Mouse (Mus musculus) Patski (cell line): ENCODE data around the gene Rmi2. TPM values are rescaled to one million over a fixed set of nuclear protein-coding genes. Genes with fewer than 3 reads are reported as not detected.

ENCODE experiments used
- ATAC-seq: fragments of 100-300 bp; one replicate; pipeline ENCODE4 v1.8.0; 2021
- CTCF ChIA-PET: fragments of 350-600 bp; sonication (Branson Sonifier 250); formaldehyde crosslinking; loops from one replicate; lab custom pipeline; 2022; ENCODE audit warnings: inconsistent platforms; lab: Charles Lee
- POLR2A ChIA-PET: fragments of 350-600 bp; sonication (Branson Sonifier 250); formaldehyde crosslinking; loops from one replicate; lab custom pipeline; 2022; ENCODE audit warnings: antibody characterized with exemption, inconsistent platforms; lab: Charles Lee
- DNase-seq: peaks from one replicate; pipeline ENCODE4 v3.0.0-alpha.2; 2011; ENCODE audit warnings: low read depth, low spot score
- H3K27me3 ChIP-seq: fragments of 371-371 bp; one replicate; pipeline ENCODE4 v1.5.1; 2021
- CTCF ChIP-seq: fragments of 100-300 bp; IDR thresholded peaks from one replicate; pipeline ENCODE4 v1.5.1; 2021
- in situ Hi-C: fragments of 300-500 bp; cut with MboI; formaldehyde crosslinking; loops from 3 replicates; pipeline ENCODE4 v1.11.1; 2018; ENCODE audit warnings: low pct_unique_long_range_greater_than_20kb, mixed read lengths
- polyA plus RNA-seq: library from polyadenylated mRNA; unstranded; gene quantifications from one replicate; pipeline ENCODE4 v1.2.3, GENCODE M21; 2021

Rmi2 gene
- polyA plus RNA-seq, 1 experiment from 2014 or later = 1.6 TPM

DNA sequence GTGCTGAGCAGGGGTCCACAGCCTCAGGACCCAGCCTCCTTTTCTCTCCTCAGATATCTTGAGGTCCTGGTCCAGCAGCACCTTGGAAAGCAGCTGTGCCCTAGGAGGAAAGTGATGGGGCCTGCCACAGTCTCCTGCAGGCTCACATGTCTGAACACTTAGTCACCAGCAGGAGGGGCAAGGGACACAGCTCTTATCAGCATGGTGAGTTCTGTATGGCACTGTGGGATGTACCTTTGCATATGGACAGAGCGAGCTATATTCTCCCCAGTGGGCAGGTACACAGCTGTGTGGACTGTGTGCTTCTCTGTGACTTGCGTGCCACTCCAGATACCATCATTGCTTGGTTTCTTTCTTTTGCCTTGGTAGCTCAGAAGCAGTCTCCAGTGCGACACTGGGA is 55.5 kb downstream of the Rmi2 start:
- ChIA-PET POLR2A (no interaction called here), CTCF (interaction anchor here (0.7 to 5.7 kb wide), 6 partner anchors 9 to 145 kb away, joined by 3 to 31 read pairs (median 4); no protein-coding TSS in a partner anchor)
- no peaks in the 10 kb centered on the region for H3K27me3 ChIP-seq
- no peak for DNase-seq
- no peak for ATAC-seq
- in situ Hi-C loops = loop anchor here (25.0 kb wide), 2 partner anchors 397 to 522 kb away; no protein-coding TSS in a partner anchor
- peak; percentile 63 for TF ChIP-seq CTCF

- ATAC-seq (no peak), DNase-seq (no peak)
- no peak for TF ChIP-seq CTCF
- H3K27me3 ChIP-seq = no peaks in the 10 kb centered on the region
- ChIA-PET POLR2A (interaction anchor here (0.6 to 1.0 kb wide), 2 partner anchors 100 to 141 kb away, joined by 3 to 4 read pairs; no protein-coding TSS in a partner anchor), CTCF (interaction anchor here (1.3 kb wide), 1 partner anchor 141 kb away, joined by 3 read pairs; no protein-coding TSS in a partner anchor)
- in situ Hi-C loops = loop anchor here (25.0 kb wide), 2 partner anchors 394 to 519 kb away; no protein-coding TSS in a partner anchor
These were observed 58.3 kb downstream of the Rmi2 start for GRCm38 (mm10) chr16:10893161-10893560.

- no peak for TF ChIP-seq CTCF
- ChIA-PET POLR2A (no interaction called here), CTCF (interaction anchor here (1.7 kb wide), 1 partner anchor 15 kb away, joined by 5 read pairs; no protein-coding TSS in a partner anchor)
- DNase-seq (no peak), ATAC-seq (no peak)
- in situ Hi-C loops = loop anchor here (5.0 to 25.0 kb wide), 3 partner anchors 51 to 516 kb away; no protein-coding TSS in a partner anchor
- no peaks in the 10 kb centered on the region for H3K27me3 ChIP-seq
These were observed 61.0 kb downstream of the Rmi2 start for GRCm38 (mm10) chr16:10895906-10896305.

GRCm38 (mm10) chr16:10897372-10897771 is 62.5 kb downstream of the Rmi2 start:
- ChIA-PET CTCF (no interaction called here), POLR2A (no interaction called here)
- TF ChIP-seq CTCF = no peak
- in situ Hi-C loops = loop anchor here (5.0 to 25.0 kb wide), 3 partner anchors 50 to 515 kb away; no protein-coding TSS in a partner anchor
- H3K27me3 ChIP-seq = no peaks in the 10 kb centered on the region
- ATAC-seq = peak; percentile 72
- peak; percentile 35 for DNase-seq

GRCm38 (mm10) chr16:10900736-10901135 is 65.9 kb downstream of the Rmi2 start:
- DNase-seq = no peak
- ChIA-PET POLR2A (no interaction called here), CTCF (interaction anchor here (1.0 kb wide), 1 partner anchor 10 kb away, joined by 3 read pairs; no protein-coding TSS in a partner anchor)
- ATAC-seq = no peak
- in situ Hi-C loops = no loop called here
- H3K27me3 ChIP-seq = no peaks in the 10 kb centered on the region
- TF ChIP-seq CTCF = no peak

- in situ Hi-C loops = no loop called here
- ChIA-PET CTCF (no interaction called here), POLR2A (no interaction called here)
- H3K27me3 ChIP-seq = no peaks in the 10 kb centered on the region
- ATAC-seq = no peak
- DNase-seq = no peak
- TF ChIP-seq CTCF = no peak
These were observed 67.1 kb downstream of the Rmi2 start for GRCm38 (mm10) chr16:10901956-10902355.

GRCm38 (mm10) chr16:10902849-10903248 is 68.0 kb downstream of the Rmi2 start:
- H3K27me3 ChIP-seq = no peaks in the 10 kb centered on the region
- ATAC-seq (no peak), DNase-seq (no peak)
- CTCF ChIA-PET = interaction anchor here (1.5 to 1.6 kb wide), 2 partner anchors 131 to 242 kb away, joined by 3 read pairs; no protein-coding TSS in a partner anchor
- in situ Hi-C loops = no loop called here
- POLR2A ChIA-PET = no interaction called here
- TF ChIP-seq CTCF = no peak

GRCm38 (mm10) chr16:10905661-10906113 is 70.8 kb downstream of the Rmi2 start:
- in situ Hi-C loops = no loop called here
- ChIA-PET CTCF (no interaction called here), POLR2A (no interaction called here)
- no peak for DNase-seq
- TF ChIP-seq CTCF = no peak
- no peak for ATAC-seq
- H3K27me3 ChIP-seq = no peaks in the 10 kb centered on the region

- CTCF ChIA-PET = no interaction called here
- no peaks in the 10 kb centered on the region for H3K27me3 ChIP-seq
- POLR2A ChIA-PET = no interaction called here
- TF ChIP-seq CTCF = no peak
- DNase-seq (no peak), ATAC-seq (no peak)
- in situ Hi-C loops = no loop called here
These were observed 75.7 kb downstream of the Rmi2 start for GRCm38 (mm10) chr16:10910541-10910940.

DNA sequence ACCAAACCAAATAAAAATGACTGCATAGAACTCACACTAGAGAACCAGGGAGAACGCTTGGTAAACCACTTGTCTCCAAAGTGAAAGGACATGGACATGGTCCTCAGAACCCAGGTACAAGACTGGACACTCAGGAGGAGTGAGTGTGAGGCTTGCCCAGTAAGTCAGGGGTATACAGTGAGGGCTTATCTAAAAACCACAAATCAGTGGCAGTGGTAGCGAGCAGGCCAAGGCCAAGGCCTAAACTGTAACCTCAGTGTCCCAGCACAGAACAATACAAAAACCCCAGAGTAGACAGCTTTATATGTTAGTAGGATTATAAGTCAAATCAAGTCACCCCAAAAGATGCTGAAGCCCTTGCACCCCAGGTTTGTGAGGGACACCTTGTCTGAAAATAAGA is 76.2 kb downstream of the Rmi2 start:
- no peaks in the 10 kb centered on the region for H3K27me3 ChIP-seq
- ATAC-seq = no peak
- no peak for DNase-seq
- in situ Hi-C loops = no loop called here
- CTCF ChIA-PET = no interaction called here
- POLR2A ChIA-PET = no interaction called here
- no peak for TF ChIP-seq CTCF

GRCm38 (mm10) chr16:10915066-10915465 is 80.2 kb downstream of the Rmi2 start:
- CTCF ChIA-PET = interaction anchor here (1.4 kb wide), 2 partner anchors 8 to 36 kb away, joined by 3 read pairs; no protein-coding TSS in a partner anchor
- no peaks in the 10 kb centered on the region for H3K27me3 ChIP-seq
- DNase-seq = no peak
- TF ChIP-seq CTCF = no peak
- no peak for ATAC-seq
- in situ Hi-C loops = no loop called here
- POLR2A ChIA-PET = no interaction called here
